Mouse (Mus musculus) testis, adult 2 months (tissue): ENCODE results near the gene Agmat.

Experiments
- CTCF ChIP-seq: fragments of 200-500 bp; IDR thresholded peaks from 2 replicates; pipeline ENCODE4 v1.5.1; 2012; ENCODE audit warnings: low read depth, mild to moderate bottlenecking, inconsistent platforms, low read length, moderate library complexity; ENCODE audit not compliant: control insufficient read depth, insufficient read depth, insufficient replicate concordance
- POLR2A ChIP-seq: fragments of 200-500 bp; IDR thresholded peaks from 2 replicates; pipeline ENCODE4 v1.6.1; 2012; ENCODE audit warnings: low read depth, mild to moderate bottlenecking, inconsistent platforms, low read length, moderate library complexity; ENCODE audit not compliant: control insufficient read depth

DNA sequence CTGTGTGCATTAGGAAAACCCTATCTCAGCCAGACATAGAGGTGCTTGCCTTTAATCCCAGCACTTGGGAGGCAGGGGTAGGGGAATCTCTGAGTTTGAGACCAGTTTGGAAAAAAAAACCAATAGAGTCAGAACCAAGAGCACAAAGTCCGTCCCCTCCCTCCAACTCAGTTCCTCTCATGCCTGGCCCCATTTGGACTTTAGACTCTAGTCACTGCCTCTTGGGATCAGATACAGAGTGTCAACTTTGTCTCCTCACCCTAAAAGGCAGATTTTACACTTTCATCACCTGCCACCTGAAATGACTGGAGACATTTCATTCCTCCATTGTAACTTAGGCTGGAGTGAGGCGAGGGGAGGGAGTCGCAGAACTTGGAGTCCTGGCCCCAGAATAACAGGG lies 17.2 kb upstream of the Agmat start:
- no peak for TF ChIP-seq POLR2A
- no peak for TF ChIP-seq CTCF
